Mouse (Mus musculus) lung, embryonic 14.5 days (tissue): Measurements from ENCODE around the gene Mrnip. TPM values are rescaled to one million over a fixed set of nuclear protein-coding genes. Genes with fewer than 3 reads are reported as not detected.

Experiments used
- ATAC-seq: fragments of 200-750 bp; cut with Nextera tagmentation; 2 replicates; pipeline ENCODE4 v1.8.0; 2017; ENCODE audit warnings: mild to moderate bottlenecking, moderate TSS enrichment, moderate library complexity; ENCODE audit not compliant: insufficient read depth
- DNase-seq: peaks from one replicate; pipeline ENCODE4 v3.0.0-alpha.2; 2015
- H3K27ac ChIP-seq: fragments of 300-500 bp; sonication (generic); 2 replicates; pipeline ENCODE4 v1.5.1; 2014; ENCODE audit warnings: low read depth, mild to moderate bottlenecking, moderate library complexity
- H3K27me3 ChIP-seq: fragments of 300-500 bp; sonication (generic); 2 replicates; pipeline ENCODE4 v1.6.1; 2014; ENCODE audit warnings: low read length, control low read depth; ENCODE audit not compliant: insufficient read depth
- H3K36me3 ChIP-seq: fragments of 300-500 bp; sonication (generic); 2 replicates; pipeline ENCODE4 v1.6.1; 2014; ENCODE audit warnings: control low read depth; ENCODE audit not compliant: insufficient read depth
- H3K4me1 ChIP-seq: fragments of 300-500 bp; sonication (generic); 2 replicates; pipeline ENCODE4 v1.6.1; 2014; ENCODE audit warnings: antibody characterized with exemption, control low read depth; ENCODE audit not compliant: insufficient read depth
- H3K4me2 ChIP-seq: fragments of 300-500 bp; sonication (generic); 2 replicates; pipeline ENCODE4 v1.6.1; 2014; ENCODE audit warnings: mild to moderate bottlenecking
- H3K4me3 ChIP-seq: fragments of 300-500 bp; sonication (generic); 2 replicates; pipeline ENCODE4 v1.5.1; 2014; ENCODE audit warnings: low read depth, low read length
- H3K9ac ChIP-seq: fragments of 300-500 bp; sonication (generic); 2 replicates; pipeline ENCODE4 v1.6.1; 2014
- H3K9me3 ChIP-seq: fragments of 300-500 bp; sonication (generic); 2 replicates; pipeline ENCODE4 v1.6.1; 2016; ENCODE audit warnings: low read depth, low read length, control low read depth
- CTCF ChIP-seq: IDR thresholded peaks from 2 replicates; pipeline ENCODE4 v1.5.1; 2016; ENCODE audit warnings: antibody characterized with exemption, low read depth
- whole genome bisulfite sequencing: fragments of 180-500 bp; shearing (Covaris S2); extraction: QIAGEN DNeasy Blood & Tissue Kit; methylation state at CpG from one replicate; pipeline ENCODE4 v1.1.7; 2014; 5-methylcytosine and 5-hydroxymethylcytosine counted together
- microRNA-seq: library from miRNA; unstranded; fragments of <30 nt; microRNA quantifications from one replicate; pipeline ENCODE4, GENCODE M21; 2016; ENCODE audit warnings: borderline number of aligned reads
- polyA plus RNA-seq: library from polyadenylated mRNA; unstranded; fragments of >200 nt; fragmentation: Nextera tagmentation; extraction: Ambion mirVana; gene quantifications from 2 replicates; pipeline ENCODE4 v1.2.1, GENCODE M21; 2014

Mrnip gene
- polyA plus RNA-seq, 1 experiment from 2014 or later, result 18.4 TPM

- no peaks in the 10 kb centered on the region for H3K4me1 ChIP-seq
- H3K36me3 ChIP-seq, result peaks cover 14% of the 10 kb centered on the region
- no peak for TF ChIP-seq CTCF
- ATAC-seq (no peak), DNase-seq (no peak)
- H3K9ac ChIP-seq, result no peak overlapping the region
- WGBS, result 88% methylated on average over 9 of the region's 9 CpGs
- H3K27ac ChIP-seq, result no peak overlapping the region
- H3K9me3 ChIP-seq, result no peaks in the 10 kb centered on the region
- no peak overlapping the region for H3K4me2 ChIP-seq
- H3K4me3 ChIP-seq, result no peak overlapping the region
- peaks cover 17% of the 10 kb centered on the region; the same call in 1 of the 2 replicates for H3K27me3 ChIP-seq
These were observed 64.9 kb downstream of the Mrnip start for GRCm38 (mm10) chr11:50238821-50239791.

GRCm38 (mm10) chr11:50240235-50240911 lies 66.1 kb downstream of the Mrnip start:
- Histone ChIP-seq H3K4me3 (no peak overlapping the region), H3K4me1 (no peaks in the 10 kb centered on the region), H3K27ac (no peak overlapping the region), H3K9me3 (no peaks in the 10 kb centered on the region), H3K4me2 (no peak overlapping the region), H3K36me3 (0 out of 2 replicates have a peak, but pooled peaks cover 2% of the 10 kb centered on the region), H3K9ac (no peak overlapping the region), H3K27me3 (peaks cover 17% of the 10 kb centered on the region; the same call in 1 of the 2 replicates)
- DNase-seq, result no peak
- TF ChIP-seq CTCF, result no peak
- no peak for ATAC-seq
- WGBS, result 71% methylated on average over 7 of the region's 7 CpGs

GRCm38 (mm10) chr11:50243926-50244325 lies 69.7 kb downstream of the Mrnip start:
- no peaks in the 10 kb centered on the region for H3K36me3 ChIP-seq
- no peak overlapping the region for H3K4me2 ChIP-seq
- no peak for TF ChIP-seq CTCF
- no peaks in the 10 kb centered on the region for H3K27me3 ChIP-seq
- H3K27ac ChIP-seq, result no peak overlapping the region
- DNase-seq (no peak), ATAC-seq (no peak)
- no peaks in the 10 kb centered on the region for H3K4me1 ChIP-seq
- no peaks in the 10 kb centered on the region for H3K9me3 ChIP-seq
- 73% methylated on average over 6 of the region's 6 CpGs for WGBS
- no peak overlapping the region for H3K4me3 ChIP-seq
- no peak overlapping the region for H3K9ac ChIP-seq

- Histone ChIP-seq H3K27ac (no peak overlapping the region), H3K4me1 (no peaks in the 10 kb centered on the region), H3K9ac (no peak overlapping the region), H3K27me3 (no peaks in the 10 kb centered on the region), H3K9me3 (no peaks in the 10 kb centered on the region), H3K36me3 (no peaks in the 10 kb centered on the region), H3K4me2 (no peak overlapping the region), H3K4me3 (no peak overlapping the region)
- no peak for TF ChIP-seq CTCF
- ATAC-seq, result no peak
- WGBS, result 66% methylated on average over 5 of the region's 5 CpGs
- no peak for DNase-seq
These were observed 71.0 kb downstream of the Mrnip start for GRCm38 (mm10) chr11:50245269-50245668.

DNA sequence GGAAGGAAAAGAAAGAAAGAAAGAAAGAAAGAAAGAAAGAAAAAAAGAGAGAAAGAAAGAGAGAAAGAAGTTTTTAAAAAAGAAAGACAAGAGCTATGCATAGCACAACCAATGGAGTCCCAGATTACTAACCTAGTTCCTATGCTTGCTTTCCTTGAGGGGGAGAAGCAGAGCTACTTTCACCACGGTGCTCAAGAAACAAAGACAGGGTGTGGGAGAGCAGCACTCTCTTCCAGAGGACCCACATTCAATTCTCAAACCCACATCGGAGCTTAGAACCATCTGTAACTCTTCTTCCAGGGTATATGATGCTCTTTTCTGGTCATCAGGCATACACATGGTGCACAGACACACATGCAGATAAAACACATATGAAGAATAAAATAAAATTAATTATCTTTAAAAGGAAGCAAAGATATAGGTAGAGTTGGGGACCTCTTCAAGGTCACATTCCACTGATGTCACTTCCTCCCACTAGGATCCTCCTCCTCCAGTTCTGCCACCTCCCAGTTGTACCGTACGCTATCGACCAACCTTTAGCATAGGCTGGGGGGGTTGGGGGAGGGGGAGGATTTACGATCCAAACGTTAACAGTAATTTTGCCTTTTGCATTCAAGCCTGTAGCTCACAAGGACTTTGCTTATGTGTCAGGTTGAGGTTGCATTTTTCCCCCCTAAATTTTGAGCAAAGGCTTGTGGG lies 74.4 kb downstream of the Mrnip start:
- Histone ChIP-seq H3K9ac (no peak overlapping the region), H3K4me3 (no peak overlapping the region), H3K4me1 (peaks cover 7% of the 10 kb centered on the region; the same call in 1 of the 2 replicates), H3K36me3 (no peaks in the 10 kb centered on the region), H3K27me3 (no peaks in the 10 kb centered on the region), H3K9me3 (no peaks in the 10 kb centered on the region), H3K27ac (no peak overlapping the region), H3K4me2 (no peak overlapping the region)
- TF ChIP-seq CTCF, result no peak
- DNase-seq (no peak), ATAC-seq (no peak)
- 77% methylated on average over 7 of the region's 7 CpGs for WGBS

Small RNAs within 50 kb of the gene (microRNA-seq; reads per million reads assigned to microRNA genes)
- 0.71 reads per million for gene Mir6919

Other genes starting within 250 kb of the Mrnip start
- 60.7 and 65.3 TPM in 2 replicates for gene Rnf130, start 149.1 kb upstream of the Mrnip start, polyA plus RNA-seq
- gene Tbc1d9b, start 43.0 kb upstream of the Mrnip start, polyA plus RNA-seq, result 45.3 and 46.2 TPM in 2 replicates
- 205 and 209 TPM in 2 replicates for gene Sqstm1, start 36.4 kb downstream of the Mrnip start, polyA plus RNA-seq
- 32.8 and 44.2 TPM in 2 replicates for gene Mgat4b, start 36.4 kb downstream of the Mrnip start, polyA plus RNA-seq
- 2.1 and 3.2 TPM in 2 replicates for gene Ltc4s, start 64.2 kb downstream of the Mrnip start, polyA plus RNA-seq
- 11.1 and 11.5 TPM in 2 replicates for gene Maml1, start 117.9 kb downstream of the Mrnip start, polyA plus RNA-seq
- 269 and 282 TPM in 2 replicates for gene Canx, start 151.2 kb downstream of the Mrnip start, polyA plus RNA-seq
- 0.37 and 0.66 TPM in 2 replicates for gene Cby3, start 180.0 kb downstream of the Mrnip start, polyA plus RNA-seq
- gene Hnrnph1, start 202.5 kb downstream of the Mrnip start, polyA plus RNA-seq, result 573 and 582 TPM in 2 replicates